Mouse (Mus musculus): ENCODE data around the gene Slc16a11. TPM values are rescaled to one million over a fixed set of nuclear protein-coding genes. Genes with fewer than 3 reads are reported as not detected.
A peak's percentile ranks its signal among the peaks of the same experiment; 100 is the strongest.

Slc16a11 gene
- polyA plus RNA-seq, 1 experiment from 2014 or later: 0.50 TPM

DNA sequence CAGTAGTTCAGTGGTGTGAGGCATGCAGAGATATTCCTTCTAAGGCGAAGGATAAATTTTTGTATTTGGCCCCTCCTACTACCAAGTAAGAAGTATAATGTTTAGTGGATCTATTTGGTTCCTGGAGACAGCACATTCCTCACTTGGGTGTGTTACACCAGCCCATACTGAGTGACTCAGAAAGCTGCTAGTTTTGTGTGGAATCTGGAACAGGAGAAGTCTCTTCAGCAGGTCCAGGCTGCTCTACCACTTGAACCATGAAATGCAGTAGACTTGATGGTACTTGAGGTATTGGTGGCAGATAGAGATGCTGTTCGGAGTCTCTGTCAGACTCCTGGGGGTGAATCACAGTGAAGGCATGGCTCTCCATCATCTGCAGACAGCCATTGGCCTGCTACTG is 1.9 kb upstream of the Slc16a11 start:
- peaks cover 16% of the 10 kb centered on the region for H3K4me1 ChIP-seq (ENCODE audit: control insufficient read depth, insufficient read depth, low read length)
- no peak overlapping the region for H3K9ac ChIP-seq (ENCODE audit: low read length)
- ATAC-seq (ENCODE audit: insufficient read depth, low FRiP score, low TSS enrichment) (no peak), DNase-seq (ENCODE audit: low spot score) (no peak)
- WGBS: 91% methylated on average over 2 of the region's 2 CpGs
- H3K9me3 ChIP-seq (ENCODE audit: control insufficient read depth, low read length): no peaks in the 10 kb centered on the region
- no peak overlapping the region for H3K27ac ChIP-seq (ENCODE audit: low read depth, low read length)
- H3K4me2 ChIP-seq (ENCODE audit: low read depth): no peak overlapping the region
- no peak overlapping the region for H3K4me3 ChIP-seq (ENCODE audit: low read depth, low read length)
- no peaks in the 10 kb centered on the region for H3K36me3 ChIP-seq (ENCODE audit: control insufficient read depth, insufficient read depth, low read length)
- peaks cover 36% of the 10 kb centered on the region for H3K27me3 ChIP-seq (ENCODE audit: control insufficient read depth, insufficient read depth, low read length)

DNA sequence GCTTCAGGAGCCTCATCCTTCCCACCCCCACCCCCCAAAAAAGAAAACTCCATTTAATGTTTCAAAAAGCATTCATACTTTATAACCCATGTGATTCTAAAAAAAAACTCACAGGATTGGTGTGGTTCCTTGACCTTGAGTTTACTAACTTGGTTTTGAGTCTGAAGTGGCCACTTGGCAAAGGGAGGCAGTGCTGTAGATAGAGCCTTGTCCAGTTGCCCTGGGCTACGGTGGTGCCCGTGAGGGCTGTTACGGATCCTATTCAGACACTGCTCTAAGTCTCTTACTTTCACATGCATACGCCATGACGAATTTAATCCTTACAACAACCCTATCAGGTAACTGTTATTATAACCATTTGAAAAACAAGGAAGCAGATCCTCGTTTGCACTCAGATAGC is 580 bp upstream of the Slc16a11 start:
- WGBS: 84% methylated on average over 6 of the region's 6 CpGs

DNA sequence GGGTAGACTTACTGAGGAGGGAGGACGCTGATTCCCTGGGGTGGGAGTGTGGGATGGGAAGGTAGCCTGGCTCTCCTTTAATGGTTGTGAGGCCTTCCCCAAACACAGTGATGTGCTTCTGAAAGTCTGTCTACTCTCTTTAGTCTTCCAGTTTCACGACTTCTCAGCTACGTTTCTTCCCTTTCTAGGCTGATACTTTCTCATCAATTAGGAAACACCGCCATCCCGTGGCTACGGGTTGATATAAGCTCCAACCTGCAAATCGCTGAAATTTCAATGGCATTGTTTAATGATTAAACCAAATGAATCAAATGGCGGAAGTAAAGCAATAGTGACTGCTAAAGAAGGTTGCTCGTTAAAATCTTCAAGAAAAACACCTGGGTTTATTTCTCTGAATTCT is 344 bp downstream of the Slc16a11 start:
- 12% methylated on average over 9 of the region's 9 CpGs for WGBS
- Histone ChIP-seq H3K4me3 (ENCODE audit: low read depth, low read length) (no peak overlapping the region), H3K27ac (ENCODE audit: low read depth, low read length) (no peak overlapping the region), H3K4me2 (ENCODE audit: low read depth) (no peak overlapping the region), H3K4me1 (ENCODE audit: control insufficient read depth, insufficient read depth, low read length) (peaks cover 16% of the 10 kb centered on the region), H3K9me3 (ENCODE audit: control insufficient read depth, low read length) (no peaks in the 10 kb centered on the region), H3K9ac (ENCODE audit: low read length) (no peak overlapping the region), H3K27me3 (ENCODE audit: control insufficient read depth, insufficient read depth, low read length) (peaks cover 48% of the 10 kb centered on the region), H3K36me3 (ENCODE audit: control insufficient read depth, insufficient read depth, low read length) (no peaks in the 10 kb centered on the region)
- peak; percentile 56 for DNase-seq (ENCODE audit: low spot score)
- ATAC-seq (ENCODE audit: insufficient read depth, low FRiP score, low TSS enrichment): no peak

More for the DNA sequence above, 580 bp upstream of the Slc16a11 start:
- Histone ChIP-seq H3K27ac (ENCODE audit: low read depth, low read length) (no peak overlapping the region), H3K9ac (ENCODE audit: low read length) (no peak overlapping the region), H3K4me1 (ENCODE audit: control insufficient read depth, insufficient read depth, low read length) (peaks cover 16% of the 10 kb centered on the region), H3K36me3 (ENCODE audit: control insufficient read depth, insufficient read depth, low read length) (no peaks in the 10 kb centered on the region), H3K9me3 (ENCODE audit: control insufficient read depth, low read length) (no peaks in the 10 kb centered on the region), H3K27me3 (ENCODE audit: control insufficient read depth, insufficient read depth, low read length) (peaks cover 47% of the 10 kb centered on the region), H3K4me3 (ENCODE audit: low read depth, low read length) (no peak overlapping the region), H3K4me2 (ENCODE audit: low read depth) (no peak overlapping the region)
- ATAC-seq (ENCODE audit: insufficient read depth, low FRiP score, low TSS enrichment) (no peak), DNase-seq (ENCODE audit: low spot score) (no peak)

DNA sequence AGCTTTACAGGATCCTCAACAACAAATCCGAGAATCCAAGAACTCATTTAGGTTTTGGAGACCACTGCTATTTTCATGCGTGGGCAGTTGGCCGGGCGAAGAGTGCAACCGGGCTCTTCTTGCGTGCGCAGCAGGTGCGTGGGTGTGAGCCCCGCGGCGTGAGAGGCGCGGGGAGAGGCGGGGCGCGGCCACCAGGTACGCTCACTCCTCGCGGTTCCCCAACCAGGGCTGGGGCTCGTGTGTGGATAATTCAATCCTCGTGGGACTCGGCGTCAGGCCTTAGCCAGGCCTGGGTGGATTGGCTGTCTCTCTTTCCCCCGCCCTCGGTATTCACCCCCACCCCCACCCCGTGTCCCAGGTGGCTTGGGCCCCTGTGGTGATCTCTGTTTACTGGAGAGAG is 1.2 kb downstream of the Slc16a11 start:
- peak overlapping the region; percentile 25 for H3K4me3 ChIP-seq (ENCODE audit: low read depth, low read length)
- DNase-seq (ENCODE audit: low spot score): no peak
- peak overlapping the region; percentile 47 for H3K4me2 ChIP-seq (ENCODE audit: low read depth)
- H3K4me1 ChIP-seq (ENCODE audit: control insufficient read depth, insufficient read depth, low read length): peaks cover 17% of the 10 kb centered on the region
- peaks cover 48% of the 10 kb centered on the region for H3K27me3 ChIP-seq (ENCODE audit: control insufficient read depth, insufficient read depth, low read length)
- no peaks in the 10 kb centered on the region for H3K36me3 ChIP-seq (ENCODE audit: control insufficient read depth, insufficient read depth, low read length)
- no peak for ATAC-seq (ENCODE audit: insufficient read depth, low FRiP score, low TSS enrichment)
- H3K9me3 ChIP-seq (ENCODE audit: control insufficient read depth, low read length): no peaks in the 10 kb centered on the region
- no peak overlapping the region for H3K27ac ChIP-seq (ENCODE audit: low read depth, low read length)
- H3K9ac ChIP-seq (ENCODE audit: low read length): peak overlapping the region; percentile 28
- WGBS: 7% methylated on average over 26 of the region's 26 CpGs

DNA sequence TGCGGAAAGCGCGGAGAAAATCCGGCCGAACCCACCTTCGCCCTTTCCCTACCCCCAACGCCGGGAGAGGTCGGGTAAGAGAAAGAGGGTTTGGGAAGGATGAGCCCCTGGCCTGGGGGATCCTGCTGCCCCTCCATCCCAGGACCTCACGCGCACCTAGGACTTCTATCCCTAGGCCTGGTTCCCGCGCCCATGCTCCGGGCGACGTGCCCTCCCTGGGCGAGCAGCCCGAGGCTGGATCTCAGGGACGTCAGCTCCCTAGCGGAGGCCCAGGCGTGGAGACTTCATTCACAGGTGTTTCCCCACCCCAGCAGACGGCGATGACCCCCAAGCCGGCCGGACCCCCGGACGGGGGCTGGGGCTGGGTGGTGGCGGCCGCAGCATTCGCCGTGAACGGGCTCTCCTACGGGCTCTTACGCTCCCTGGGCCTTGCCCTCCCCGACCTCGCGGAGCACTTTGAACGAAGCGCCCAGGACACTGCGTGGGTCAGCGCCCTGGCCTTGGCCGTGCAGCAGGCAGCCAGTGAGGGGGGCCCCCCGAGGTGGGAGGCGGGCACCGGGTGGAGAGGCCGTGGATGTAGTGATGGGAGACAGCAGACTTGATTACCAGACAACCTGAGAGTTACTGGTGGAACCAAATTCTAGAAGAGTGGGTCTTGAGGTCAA is 1.8 kb downstream of the Slc16a11 start:
- WGBS: 1% methylated on average over 46 of the region's 46 CpGs
- Histone ChIP-seq H3K36me3 (ENCODE audit: control insufficient read depth, insufficient read depth, low read length) (no peaks in the 10 kb centered on the region), H3K9me3 (ENCODE audit: control insufficient read depth, low read length) (no peaks in the 10 kb centered on the region), H3K4me2 (ENCODE audit: low read depth) (peak overlapping the region; percentile 47), H3K4me3 (ENCODE audit: low read depth, low read length) (peak overlapping the region; percentile 25), H3K4me1 (ENCODE audit: control insufficient read depth, insufficient read depth, low read length) (peaks cover 23% of the 10 kb centered on the region), H3K27ac (ENCODE audit: low read depth, low read length) (no peak overlapping the region), H3K27me3 (ENCODE audit: control insufficient read depth, insufficient read depth, low read length) (peaks cover 48% of the 10 kb centered on the region), H3K9ac (ENCODE audit: low read length) (peak overlapping the region; percentile 28)
- DNase-seq (ENCODE audit: low spot score) (no peak), ATAC-seq (ENCODE audit: insufficient read depth, low FRiP score, low TSS enrichment) (peak; percentile 31; the same call in 1 of the 2 replicates)

DNA sequence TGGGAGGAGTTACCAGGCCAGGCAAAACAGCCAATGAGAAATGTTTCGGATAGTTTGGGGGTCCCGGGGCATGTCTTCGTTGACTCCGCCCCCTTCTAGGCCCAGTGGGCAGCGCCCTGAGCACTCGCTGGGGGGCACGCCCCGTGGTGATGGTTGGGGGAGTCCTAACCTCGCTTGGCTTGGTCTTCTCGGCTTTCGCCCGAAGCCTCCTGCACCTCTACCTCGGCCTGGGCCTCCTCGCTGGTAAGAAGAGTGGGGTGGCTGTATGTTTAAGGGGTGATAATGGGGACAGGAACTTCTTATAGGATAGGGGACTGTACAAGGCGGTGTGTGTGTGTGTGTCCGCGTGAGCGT is 2.3 kb downstream of the Slc16a11 start:
- WGBS: 4% methylated on average over 18 of the region's 18 CpGs
- no peak overlapping the region for H3K9ac ChIP-seq (ENCODE audit: low read length)
- peaks cover 26% of the 10 kb centered on the region for H3K4me1 ChIP-seq (ENCODE audit: control insufficient read depth, insufficient read depth, low read length)
- no peaks in the 10 kb centered on the region for H3K36me3 ChIP-seq (ENCODE audit: control insufficient read depth, insufficient read depth, low read length)
- H3K4me3 ChIP-seq (ENCODE audit: low read depth, low read length): peak overlapping the region; percentile 25; the same call in 1 of the 2 replicates
- H3K27me3 ChIP-seq (ENCODE audit: control insufficient read depth, insufficient read depth, low read length): peaks cover 48% of the 10 kb centered on the region
- H3K27ac ChIP-seq (ENCODE audit: low read depth, low read length): no peak overlapping the region
- ATAC-seq (ENCODE audit: insufficient read depth, low FRiP score, low TSS enrichment) (no peak), DNase-seq (ENCODE audit: low spot score) (no peak)
- no peaks in the 10 kb centered on the region for H3K9me3 ChIP-seq (ENCODE audit: control insufficient read depth, low read length)
- H3K4me2 ChIP-seq (ENCODE audit: low read depth): peak overlapping the region; percentile 47

DNA sequence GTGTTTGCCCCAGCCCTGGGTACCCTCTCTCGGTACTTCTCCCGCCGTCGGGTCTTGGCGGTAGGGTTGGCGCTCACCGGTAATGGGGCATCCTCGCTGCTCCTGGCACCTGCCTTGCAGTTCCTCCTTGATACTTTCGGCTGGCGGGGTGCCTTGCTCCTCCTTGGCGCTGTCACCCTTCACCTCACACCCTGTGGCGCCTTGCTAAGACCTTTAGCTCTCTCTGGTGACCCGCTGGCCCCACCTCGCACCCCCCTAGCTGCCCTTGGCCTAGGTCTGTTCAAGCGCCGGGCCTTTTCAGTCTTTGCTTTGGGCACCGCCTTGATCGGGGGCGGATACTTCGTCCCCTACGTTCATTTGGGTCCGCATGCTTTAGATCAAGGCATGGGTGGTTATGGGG is 2.7 kb downstream of the Slc16a11 start:
- ATAC-seq (ENCODE audit: insufficient read depth, low FRiP score, low TSS enrichment) (no peak), DNase-seq (ENCODE audit: low spot score) (no peak)
- Histone ChIP-seq H3K9ac (ENCODE audit: low read length) (no peak overlapping the region), H3K36me3 (ENCODE audit: control insufficient read depth, insufficient read depth, low read length) (no peaks in the 10 kb centered on the region), H3K27me3 (ENCODE audit: control insufficient read depth, insufficient read depth, low read length) (peaks cover 48% of the 10 kb centered on the region), H3K27ac (ENCODE audit: low read depth, low read length) (no peak overlapping the region), H3K9me3 (ENCODE audit: control insufficient read depth, low read length) (no peaks in the 10 kb centered on the region), H3K4me3 (ENCODE audit: low read depth, low read length) (0 out of 2 replicates have a peak overlapping the region, but pooled peaks have one; percentile 6), H3K4me1 (ENCODE audit: control insufficient read depth, insufficient read depth, low read length) (peaks cover 28% of the 10 kb centered on the region), H3K4me2 (ENCODE audit: low read depth) (no peak overlapping the region)
- WGBS: 6% methylated on average over 22 of the region's 22 CpGs

DNA sequence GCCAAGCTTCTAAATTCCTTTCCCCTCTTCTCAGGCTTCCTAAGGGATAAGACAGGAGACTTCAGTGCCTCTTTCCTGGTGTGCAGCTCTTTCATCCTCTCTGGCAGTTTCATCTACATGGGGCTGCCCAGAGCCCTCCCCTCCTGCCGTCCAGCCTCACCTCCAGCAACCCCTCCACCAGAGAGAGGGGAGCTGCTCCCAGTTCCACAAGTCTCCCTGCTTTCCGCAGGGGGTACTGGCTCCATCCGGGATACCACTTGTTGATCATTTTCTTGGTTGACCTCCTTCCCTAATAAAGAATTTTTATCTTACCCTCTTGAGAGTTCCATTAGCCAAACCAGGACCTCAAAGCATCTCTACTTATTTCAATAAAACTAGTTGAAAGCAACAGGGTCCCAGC is 3.6 kb downstream of the Slc16a11 start:
- ATAC-seq (ENCODE audit: insufficient read depth, low FRiP score, low TSS enrichment): no peak
- H3K4me2 ChIP-seq (ENCODE audit: low read depth): no peak overlapping the region
- H3K4me3 ChIP-seq (ENCODE audit: low read depth, low read length): no peak overlapping the region
- H3K27me3 ChIP-seq (ENCODE audit: control insufficient read depth, insufficient read depth, low read length): peaks cover 48% of the 10 kb centered on the region
- peaks cover 28% of the 10 kb centered on the region for H3K4me1 ChIP-seq (ENCODE audit: control insufficient read depth, insufficient read depth, low read length)
- 49% methylated on average over 3 of the region's 3 CpGs for WGBS
- no peak overlapping the region for H3K27ac ChIP-seq (ENCODE audit: low read depth, low read length)
- DNase-seq (ENCODE audit: low spot score): no peak
- no peaks in the 10 kb centered on the region for H3K9me3 ChIP-seq (ENCODE audit: control insufficient read depth, low read length)
- no peaks in the 10 kb centered on the region for H3K36me3 ChIP-seq (ENCODE audit: control insufficient read depth, insufficient read depth, low read length)
- no peak overlapping the region for H3K9ac ChIP-seq (ENCODE audit: low read length)

DNA sequence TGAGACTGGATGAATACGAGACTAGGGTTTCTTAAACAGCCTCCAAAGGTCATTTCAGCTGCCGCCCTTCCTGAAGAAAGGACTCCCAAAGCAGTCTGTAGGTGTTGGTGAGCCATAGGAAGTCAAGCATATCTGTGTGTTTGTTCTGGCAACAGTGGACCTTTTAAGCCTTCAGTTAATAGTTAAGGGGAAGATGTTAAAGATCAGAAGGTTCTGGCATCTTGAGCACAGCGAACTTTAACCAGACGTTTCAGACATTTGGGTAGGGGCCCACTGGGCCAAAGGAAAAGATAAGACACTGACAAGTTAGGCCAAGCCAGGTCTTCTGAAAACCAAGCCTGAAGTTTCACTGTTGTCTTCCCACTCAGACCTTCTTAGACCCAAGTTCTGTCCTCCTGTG is 5.5 kb downstream of the Slc16a11 start:
- peaks cover 33% of the 10 kb centered on the region for H3K4me1 ChIP-seq (ENCODE audit: control insufficient read depth, insufficient read depth, low read length)
- H3K27me3 ChIP-seq (ENCODE audit: control insufficient read depth, insufficient read depth, low read length): peaks cover 39% of the 10 kb centered on the region

More for the DNA sequence above, 5.5 kb downstream of the Slc16a11 start:
- ATAC-seq (ENCODE audit: insufficient read depth, low FRiP score, low TSS enrichment) (no peak), DNase-seq (ENCODE audit: low spot score) (no peak)
- no peaks in the 10 kb centered on the region for H3K36me3 ChIP-seq (ENCODE audit: control insufficient read depth, insufficient read depth, low read length)
- H3K9ac ChIP-seq (ENCODE audit: low read length): no peak overlapping the region
- H3K27ac ChIP-seq (ENCODE audit: low read depth, low read length): no peak overlapping the region
- WGBS: 89% methylated on average over 4 of the region's 4 CpGs
- no peak overlapping the region for H3K4me2 ChIP-seq (ENCODE audit: low read depth)
- no peak overlapping the region for H3K4me3 ChIP-seq (ENCODE audit: low read depth, low read length)
- no peaks in the 10 kb centered on the region for H3K9me3 ChIP-seq (ENCODE audit: control insufficient read depth, low read length)

Data from neural tube, embryonic 11.5 days (tissue).